Mouse (Mus musculus) liver, embryonic 13.5 days (tissue): Measurements from ENCODE around the gene Tmem201. TPM values are rescaled to one million over a fixed set of nuclear protein-coding genes. Genes with fewer than 3 reads are reported as not detected.
A peak's percentile ranks its signal among the peaks of the same experiment; 100 is the strongest.

Experiments
- ATAC-seq: fragments of 200-750 bp; cut with Nextera tagmentation; 2 replicates; pipeline ENCODE4 v1.8.0; 2017; ENCODE audit warnings: low read depth, mild to moderate bottlenecking, moderate number of reproducible peaks, moderate library complexity
- DNase-seq: peaks from one replicate; pipeline ENCODE4 v3.0.0; 2022
- H3K27ac ChIP-seq: fragments of 300-500 bp; sonication (generic); 2 replicates; pipeline ENCODE4 v1.5.1; 2015; ENCODE audit warnings: moderate library complexity, mild to moderate bottlenecking, inconsistent platforms
- H3K27me3 ChIP-seq: fragments of 300-500 bp; sonication (generic); 2 replicates; pipeline ENCODE4 v1.6.1; 2015; ENCODE audit warnings: mild to moderate bottlenecking, inconsistent platforms
- H3K36me3 ChIP-seq: fragments of 300-500 bp; sonication (generic); 2 replicates; pipeline ENCODE4 v1.6.1; 2015; ENCODE audit warnings: mild to moderate bottlenecking, inconsistent platforms
- H3K4me1 ChIP-seq: fragments of 300-500 bp; sonication (generic); replicated peaks from 2 replicates; pipeline ENCODE4 v1.6.1; 2015; ENCODE audit warnings: inconsistent platforms
- H3K4me2 ChIP-seq: fragments of 300-500 bp; sonication (generic); 2 replicates; pipeline ENCODE4 v1.6.1; 2015; ENCODE audit warnings: inconsistent platforms, mild to moderate bottlenecking, moderate library complexity
- H3K4me3 ChIP-seq: fragments of 300-500 bp; sonication (generic); replicated peaks from 2 replicates; pipeline ENCODE4 v1.5.1; 2015; ENCODE audit warnings: mild to moderate bottlenecking, inconsistent platforms
- H3K9ac ChIP-seq: fragments of 300-500 bp; sonication (generic); 2 replicates; pipeline ENCODE4 v1.6.1; 2015; ENCODE audit warnings: mild to moderate bottlenecking, inconsistent platforms
- H3K9me3 ChIP-seq: fragments of 300-500 bp; sonication (generic); replicated peaks from 2 replicates; pipeline ENCODE4 v1.6.1; 2016; ENCODE audit warnings: inconsistent platforms
- WGBS: fragments of 180-500 bp; shearing (Covaris S2); methylation state at CpG from one replicate; pipeline ENCODE4 v1.1.7; 2015; ENCODE audit not compliant: insufficient replicate concordance; 5-methylcytosine and 5-hydroxymethylcytosine counted together
- polyA plus RNA-seq: library from polyadenylated mRNA; unstranded; fragments of >200 nt; fragmentation: Nextera tagmentation; extraction: Ambion mirVana; gene quantifications from 2 replicates; pipeline ENCODE4 v1.2.1, GENCODE M21; 2015

The Tmem201 gene
- polyA plus RNA-seq, 1 experiment from 2014 or later, result 6.9 TPM

DNA sequence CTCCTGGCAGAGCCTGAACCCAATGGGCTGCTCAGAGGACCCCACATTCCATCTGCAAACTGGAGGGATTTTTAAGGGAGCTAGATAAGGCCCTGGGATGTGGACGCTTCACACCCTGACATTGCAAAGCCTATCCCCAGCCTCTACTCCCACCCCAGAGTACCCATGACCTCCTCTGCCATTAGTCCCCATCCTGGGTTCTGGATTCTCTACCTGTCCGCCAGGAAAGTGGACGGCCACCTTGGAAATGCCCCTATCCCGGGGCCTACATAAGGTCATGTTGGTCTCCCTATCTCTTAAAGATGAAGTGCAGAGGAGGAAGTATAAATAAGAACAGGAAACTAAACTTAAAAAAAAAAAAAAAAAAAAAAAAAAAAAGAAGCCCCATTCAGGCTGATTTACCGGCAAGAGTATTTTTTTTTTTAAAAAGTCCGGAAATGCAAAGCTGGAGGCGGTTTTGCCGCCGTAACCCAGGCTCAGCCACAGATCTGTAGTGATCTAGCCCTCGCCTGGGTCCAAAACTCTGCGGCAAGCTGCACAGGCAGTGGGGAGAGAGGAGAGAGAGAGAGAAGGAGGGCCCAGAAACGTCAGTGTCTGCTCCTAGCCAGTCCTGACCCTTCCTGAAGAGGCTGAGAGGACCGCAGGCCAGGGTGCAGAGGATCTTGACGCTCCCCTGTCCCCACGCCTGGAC is 40.2 kb downstream of the Tmem201 start:
- Histone ChIP-seq H3K9ac (peak overlapping the region; percentile 71), H3K27me3 (peaks cover 5% of the 10 kb centered on the region; the same call in 1 of the 2 replicates), H3K4me1 (peaks cover 60% of the 10 kb centered on the region), H3K9me3 (no peaks in the 10 kb centered on the region), H3K27ac (peak overlapping the region; percentile 55), H3K36me3 (no peaks in the 10 kb centered on the region), H3K4me2 (peak overlapping the region; percentile 79), H3K4me3 (peak overlapping the region; percentile 62)
- ATAC-seq (peak; percentile 51), DNase-seq (no peak)
- 8% methylated on average over 15 of the region's 15 CpGs for WGBS

DNA sequence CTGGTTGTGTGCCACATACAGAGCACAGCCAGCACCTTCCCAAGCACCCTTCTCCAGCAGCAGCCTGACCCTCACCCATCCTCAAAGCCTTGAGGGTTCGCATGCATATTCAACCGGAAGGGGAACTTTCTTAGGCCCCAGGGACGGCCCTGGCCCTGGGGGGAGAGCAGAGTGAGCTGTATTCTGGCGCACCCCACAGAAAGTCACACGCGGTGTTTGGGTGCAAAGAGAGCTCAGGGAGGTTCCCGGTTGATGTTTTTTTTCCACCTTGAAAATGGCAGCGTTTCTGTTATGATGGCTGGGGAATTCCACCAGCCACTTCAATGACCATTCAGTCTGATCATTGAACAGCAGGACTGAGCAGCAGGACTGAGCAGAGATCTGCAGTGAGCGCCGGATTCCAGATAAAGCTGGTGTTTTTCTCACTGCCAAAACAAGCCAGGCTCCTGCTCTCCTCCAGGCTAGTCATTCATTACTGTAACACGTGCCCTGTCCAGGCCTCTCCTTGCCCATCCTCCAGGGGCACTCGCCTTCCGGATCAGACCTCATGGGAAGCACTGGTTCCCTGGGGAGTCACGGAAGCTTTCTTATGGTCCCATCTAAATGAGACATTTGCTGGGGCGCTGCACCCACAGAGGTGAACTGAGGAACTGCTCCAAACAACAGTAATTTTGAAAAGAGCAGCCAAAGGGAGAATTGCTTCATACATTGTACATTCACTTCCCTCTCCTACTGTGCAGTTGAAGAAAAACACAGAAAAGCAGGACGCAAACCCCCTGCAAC is 41.5 kb downstream of the Tmem201 start:
- 16% methylated on average over 16 of the region's 16 CpGs for WGBS
- peak overlapping the region; percentile 43 for H3K27ac ChIP-seq
- H3K4me2 ChIP-seq, result peak overlapping the region; percentile 79
- no peaks in the 10 kb centered on the region for H3K9me3 ChIP-seq
- DNase-seq (no peak), ATAC-seq (no peak)
- H3K27me3 ChIP-seq, result peaks cover 5% of the 10 kb centered on the region; the same call in 1 of the 2 replicates
- no peaks in the 10 kb centered on the region for H3K36me3 ChIP-seq
- H3K4me3 ChIP-seq, result peak overlapping the region; percentile 62
- peaks cover 57% of the 10 kb centered on the region for H3K4me1 ChIP-seq
- H3K9ac ChIP-seq, result peak overlapping the region; percentile 43

DNA sequence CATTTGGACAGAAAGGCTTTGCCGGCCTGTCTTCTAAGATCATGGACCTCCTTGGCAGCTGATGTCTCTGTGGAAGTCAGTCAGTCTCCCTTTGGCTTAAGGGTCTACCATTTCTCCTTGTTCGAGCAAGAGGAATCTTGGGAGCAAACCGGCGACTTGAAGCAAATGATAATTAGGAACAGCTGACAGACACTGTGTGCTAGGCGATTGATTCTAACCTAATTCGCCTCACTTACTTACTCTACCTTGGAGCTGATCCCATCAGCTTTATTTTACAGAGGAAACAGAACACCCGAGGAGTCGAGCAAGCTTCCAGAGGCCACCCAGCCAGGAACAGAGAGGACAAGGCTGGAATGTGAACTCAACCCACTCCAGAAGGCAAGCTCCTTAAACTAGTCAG is 46.5 kb downstream of the Tmem201 start:
- Histone ChIP-seq H3K4me2 (peak overlapping the region; percentile 32), H3K9ac (0 out of 2 replicates have a peak overlapping the region, but pooled peaks have one; percentile 4), H3K27ac (peak overlapping the region; percentile 14; the same call in 1 of the 2 replicates), H3K4me3 (no peak overlapping the region), H3K4me1 (peaks cover 44% of the 10 kb centered on the region), H3K9me3 (no peaks in the 10 kb centered on the region), H3K27me3 (no peaks in the 10 kb centered on the region), H3K36me3 (no peaks in the 10 kb centered on the region)
- 51% methylated on average over 8 of the region's 8 CpGs for WGBS
- DNase-seq (no peak), ATAC-seq (no peak)

DNA sequence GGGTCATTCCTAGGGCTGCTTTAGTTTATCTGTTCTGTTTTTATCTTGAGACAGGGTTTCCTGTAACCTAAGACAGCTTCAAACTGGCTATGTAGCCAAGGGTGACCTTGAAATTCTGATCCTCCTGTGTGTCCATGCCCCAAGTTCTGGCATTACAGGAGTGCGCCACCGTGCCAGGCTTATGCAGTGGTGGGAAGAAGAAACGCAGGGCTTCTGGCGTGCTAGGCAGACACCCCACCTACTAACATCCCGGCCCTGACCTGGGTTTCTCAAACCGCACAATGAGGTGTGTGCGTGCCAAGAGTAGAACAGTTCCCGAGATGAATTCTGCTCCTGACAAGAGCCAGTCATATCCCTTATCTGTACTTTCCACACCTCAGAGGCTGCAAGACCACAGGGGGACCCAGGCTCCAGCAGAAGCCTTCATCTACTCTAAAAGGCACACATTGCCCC is 47.0 kb downstream of the Tmem201 start:
- ATAC-seq (peak; percentile 83), DNase-seq (peak; percentile 18)
- H3K9ac ChIP-seq, result 0 out of 2 replicates have a peak overlapping the region, but pooled peaks have one; percentile 4
- H3K9me3 ChIP-seq, result no peaks in the 10 kb centered on the region
- 25% methylated on average over 8 of the region's 8 CpGs for WGBS
- no peaks in the 10 kb centered on the region for H3K27me3 ChIP-seq
- peak overlapping the region; percentile 55; the same call in 1 of the 2 replicates for H3K27ac ChIP-seq
- no peaks in the 10 kb centered on the region for H3K36me3 ChIP-seq
- H3K4me3 ChIP-seq, result no peak overlapping the region
- peaks cover 39% of the 10 kb centered on the region for H3K4me1 ChIP-seq
- peak overlapping the region; percentile 32 for H3K4me2 ChIP-seq

DNA sequence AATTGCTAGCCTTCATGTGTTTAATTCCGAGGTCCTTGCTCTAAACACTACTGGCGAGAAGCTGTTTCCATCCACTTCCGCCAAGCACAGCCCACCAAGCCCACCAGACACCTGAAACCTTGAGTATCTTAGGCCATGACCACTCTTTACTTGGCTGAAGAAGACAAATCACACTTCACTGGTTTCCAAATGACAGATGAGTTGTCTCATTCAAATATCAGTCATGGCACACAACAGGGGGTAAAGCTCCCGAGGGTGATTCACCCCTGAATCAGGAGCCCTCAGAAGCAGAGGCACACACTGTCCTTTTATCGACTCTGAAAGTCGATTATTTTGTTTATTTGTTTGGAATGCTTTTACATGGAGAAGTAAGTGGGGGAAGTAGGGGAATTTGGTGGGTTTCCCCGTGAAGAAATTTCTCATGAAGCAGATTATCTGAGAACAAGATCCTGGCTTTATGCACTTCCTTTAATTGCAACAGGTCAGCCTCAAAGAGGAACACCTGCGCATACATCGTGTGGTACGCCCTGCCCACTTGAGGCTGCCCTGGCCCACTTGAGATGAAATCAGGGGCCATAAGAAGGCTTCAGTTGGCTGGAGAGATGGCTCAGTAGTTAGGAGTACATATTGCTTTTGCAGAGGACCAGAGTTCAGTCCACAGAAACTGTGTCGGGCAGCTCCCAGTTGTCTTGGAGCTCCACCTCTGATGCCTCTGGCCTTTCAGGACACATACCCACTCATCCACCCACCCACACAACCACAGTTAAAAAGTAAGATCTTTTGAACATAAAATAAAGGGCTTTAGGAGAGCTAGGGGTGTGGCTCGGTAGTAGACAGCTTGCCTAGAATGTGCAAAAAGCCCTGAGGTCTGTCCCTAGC is 47.8 kb downstream of the Tmem201 start:
- Histone ChIP-seq H3K4me3 (no peak overlapping the region), H3K4me1 (peaks cover 31% of the 10 kb centered on the region), H3K9ac (no peak overlapping the region), H3K27ac (peak overlapping the region; percentile 55; the same call in 1 of the 2 replicates), H3K36me3 (no peaks in the 10 kb centered on the region), H3K9me3 (no peaks in the 10 kb centered on the region), H3K27me3 (no peaks in the 10 kb centered on the region), H3K4me2 (peak overlapping the region; percentile 32)
- DNase-seq (no peak), ATAC-seq (no peak)
- 62% methylated on average over 12 of the region's 12 CpGs for WGBS

DNA sequence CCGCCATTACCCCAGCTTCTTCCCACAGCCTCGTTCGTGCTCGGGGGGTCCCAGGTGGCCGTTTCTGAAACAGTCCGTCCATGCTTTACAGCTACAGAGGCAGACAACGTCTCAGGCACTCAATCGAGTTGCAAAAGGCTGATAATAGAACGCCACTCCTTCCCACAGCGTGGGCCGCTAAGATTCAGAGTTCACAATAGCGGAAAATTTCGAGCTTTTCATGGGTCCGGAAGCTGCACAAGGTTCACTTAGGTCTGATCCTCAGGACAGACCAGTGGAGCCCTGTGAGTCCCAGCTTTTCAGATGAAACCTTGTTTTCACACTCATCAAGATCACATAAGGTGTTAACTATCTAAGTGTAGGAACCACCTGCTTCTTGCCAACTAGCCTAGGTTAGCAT is 49.0 kb downstream of the Tmem201 start:
- 71% methylated on average over 14 of the region's 14 CpGs for WGBS
- no peak for DNase-seq
- no peaks in the 10 kb centered on the region for H3K36me3 ChIP-seq

DNA sequence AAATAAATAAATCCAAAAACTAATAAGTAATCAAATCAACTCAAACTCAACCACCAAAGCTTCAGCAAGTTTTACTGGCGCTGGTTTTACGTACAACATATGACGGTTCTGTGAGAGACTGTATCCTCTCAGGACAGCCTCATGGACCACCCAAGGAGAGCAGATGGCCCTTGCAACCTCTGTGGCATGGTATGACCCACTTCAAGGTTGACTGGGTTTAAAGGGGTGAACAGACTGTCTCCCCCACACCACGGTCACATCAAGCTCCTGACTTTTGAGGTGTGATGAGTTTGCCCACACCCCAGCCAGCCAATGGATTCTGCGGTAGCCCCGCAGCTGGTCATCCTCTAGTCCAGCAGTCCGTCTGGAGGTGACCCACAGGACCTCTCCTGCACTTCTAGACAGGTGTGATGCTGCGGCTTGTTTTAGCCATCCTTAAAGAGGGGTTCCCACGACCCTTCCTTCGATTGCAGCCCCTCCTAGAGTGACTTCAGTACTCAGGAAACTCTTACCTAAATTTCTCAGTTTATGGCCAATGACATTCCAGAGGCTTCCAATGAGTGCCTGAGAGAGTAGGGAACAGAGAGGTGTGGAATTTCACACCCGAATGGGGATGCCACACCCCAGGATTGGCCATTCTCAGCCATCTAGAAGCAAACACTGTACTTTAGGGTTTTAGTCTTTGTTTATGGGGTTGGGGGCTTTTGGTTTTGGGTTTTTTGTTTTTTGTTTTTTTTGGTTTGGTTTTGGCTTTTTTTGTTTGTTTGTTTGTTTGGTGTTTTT is 52.8 kb downstream of the Tmem201 start:
- no peak overlapping the region for H3K9ac ChIP-seq
- ATAC-seq, result no peak
- DNase-seq, result no peak
- no peaks in the 10 kb centered on the region for H3K9me3 ChIP-seq
- no peaks in the 10 kb centered on the region for H3K36me3 ChIP-seq
- no peak overlapping the region for H3K27ac ChIP-seq
- 69% methylated on average over 11 of the region's 11 CpGs for WGBS
- H3K4me1 ChIP-seq, result peaks cover 2% of the 10 kb centered on the region; the same call in 1 of the 2 replicates
- H3K4me2 ChIP-seq, result no peak overlapping the region
- H3K4me3 ChIP-seq, result no peak overlapping the region
- no peaks in the 10 kb centered on the region for H3K27me3 ChIP-seq

More for the DNA sequence above, 49.0 kb downstream of the Tmem201 start:
- H3K9me3 ChIP-seq, result no peaks in the 10 kb centered on the region
- no peak overlapping the region for H3K4me2 ChIP-seq
- no peak for ATAC-seq
- H3K9ac ChIP-seq, result no peak overlapping the region
- H3K27ac ChIP-seq, result no peak overlapping the region
- H3K4me1 ChIP-seq, result peaks cover 31% of the 10 kb centered on the region
- no peak overlapping the region for H3K4me3 ChIP-seq
- H3K27me3 ChIP-seq, result no peaks in the 10 kb centered on the region

DNA sequence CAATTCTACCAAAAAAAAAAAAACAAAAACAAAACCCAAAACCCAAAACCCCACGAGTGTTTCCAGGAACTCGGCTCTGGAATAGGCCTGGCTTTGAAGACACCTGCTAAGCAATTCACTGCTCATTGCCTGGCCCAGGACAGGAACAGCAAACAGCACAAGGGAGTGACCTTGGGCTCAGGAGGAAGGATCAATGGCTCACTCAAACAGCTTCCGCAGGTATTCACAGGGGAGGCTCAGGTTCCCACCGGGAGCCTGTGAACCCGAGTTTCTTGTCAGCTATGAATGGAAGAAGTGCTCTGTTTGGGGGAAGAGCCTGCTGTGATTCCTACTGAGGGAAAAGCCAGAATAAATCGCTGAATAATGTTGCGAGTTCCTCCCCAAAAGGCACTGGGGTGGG is 54.0 kb downstream of the Tmem201 start:
- 42% methylated on average over 7 of the region's 7 CpGs for WGBS
- Histone ChIP-seq H3K4me2 (no peak overlapping the region), H3K4me1 (no peaks in the 10 kb centered on the region), H3K9me3 (no peaks in the 10 kb centered on the region), H3K9ac (no peak overlapping the region), H3K36me3 (no peaks in the 10 kb centered on the region), H3K4me3 (no peak overlapping the region), H3K27me3 (no peaks in the 10 kb centered on the region), H3K27ac (no peak overlapping the region)
- ATAC-seq (no peak), DNase-seq (no peak)

DNA sequence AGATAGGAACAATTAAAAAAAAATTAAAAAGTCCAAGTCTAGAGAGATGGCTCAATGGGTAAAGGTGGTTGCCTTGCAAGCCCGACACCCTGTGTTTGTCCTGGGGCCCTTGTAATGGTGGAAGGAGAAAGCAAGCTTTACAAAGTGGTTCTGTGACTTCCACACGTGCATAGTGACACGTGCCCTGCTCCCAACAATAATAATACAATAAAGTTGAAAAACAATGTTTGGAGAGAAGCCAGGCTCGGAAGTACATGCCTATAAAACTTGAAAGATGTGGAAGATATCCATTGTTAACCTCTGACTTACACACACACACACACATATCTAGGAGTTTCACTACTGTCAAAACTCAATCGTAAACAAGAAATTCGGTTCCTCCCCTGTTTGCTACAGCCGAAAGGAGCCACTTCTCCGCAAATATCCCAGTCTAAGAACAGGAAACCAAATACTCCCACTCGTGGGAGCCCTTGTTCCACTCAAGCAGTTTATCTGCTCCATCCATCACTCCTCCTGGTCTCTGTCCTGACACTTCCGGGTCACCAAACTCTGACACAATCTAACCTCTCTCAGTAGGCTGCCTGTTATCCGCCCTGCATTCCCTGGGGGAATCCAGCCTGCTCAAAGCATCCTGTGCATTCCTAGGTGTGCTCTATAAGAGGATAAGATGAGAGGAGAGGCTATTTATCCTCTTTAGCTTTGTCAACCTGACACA is 58.6 kb downstream of the Tmem201 start:
- H3K4me1 ChIP-seq, result peaks cover 16% of the 10 kb centered on the region
- H3K9ac ChIP-seq, result no peak overlapping the region
- no peaks in the 10 kb centered on the region for H3K36me3 ChIP-seq
- no peak overlapping the region for H3K27ac ChIP-seq
- 65% methylated on average over 11 of the region's 11 CpGs for WGBS
- H3K9me3 ChIP-seq, result no peaks in the 10 kb centered on the region
- no peak overlapping the region for H3K4me3 ChIP-seq
- H3K27me3 ChIP-seq, result peaks cover 16% of the 10 kb centered on the region
- ATAC-seq (no peak), DNase-seq (no peak)
- H3K4me2 ChIP-seq, result no peak overlapping the region

DNA sequence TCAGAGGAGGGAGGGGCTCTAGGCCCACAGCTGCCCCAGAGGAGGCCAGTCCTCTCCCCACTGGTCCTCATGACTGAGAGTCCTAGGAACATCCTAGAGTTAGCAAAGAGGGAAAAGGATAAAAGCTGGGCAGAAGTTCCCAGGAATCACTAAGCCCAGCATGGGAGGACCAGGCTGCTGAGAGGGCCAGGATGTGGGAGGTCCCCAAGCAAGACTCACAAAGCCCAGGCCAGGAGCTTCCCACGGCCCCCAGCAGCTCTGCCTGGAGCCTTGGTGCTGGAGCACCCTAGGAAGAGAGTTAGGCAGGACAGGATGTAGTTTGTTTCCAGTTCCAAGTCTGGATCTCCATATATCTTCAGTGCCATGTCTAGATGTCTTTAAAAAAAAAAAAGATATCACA is 59.8 kb downstream of the Tmem201 start:
- Histone ChIP-seq H3K9me3 (no peaks in the 10 kb centered on the region), H3K36me3 (no peaks in the 10 kb centered on the region), H3K4me2 (no peak overlapping the region), H3K9ac (no peak overlapping the region), H3K4me1 (peaks cover 16% of the 10 kb centered on the region), H3K27ac (no peak overlapping the region), H3K27me3 (peaks cover 20% of the 10 kb centered on the region), H3K4me3 (no peak overlapping the region)
- ATAC-seq (no peak), DNase-seq (no peak)
- 43% methylated on average over 1 of the region's 1 CpGs for WGBS
